Mouse (Mus musculus) MEL (cell line): ENCODE results near the gene Neurod4. TPM values are rescaled to one million over a fixed set of nuclear protein-coding genes. Genes with fewer than 3 reads are reported as not detected.
A peak's percentile ranks its signal among the peaks of the same experiment; 100 is the strongest.
"Not testable (repeated sequence)": the region's sequence is repeated elsewhere in the genome, so short reads cannot be mapped to it uniquely, and the experiment has no call there.

Experiments
- DNase-seq: peaks from one replicate; pipeline ENCODE4 v3.0.0; 2011; ENCODE audit warnings: low read depth, low spot score
- H3K27ac ChIP-seq: 2 replicates; pipeline ENCODE4 v1.5.1; 2012; ENCODE audit warnings: low read depth, mild to moderate bottlenecking, control low read depth, low read length, moderate library complexity; ENCODE audit not compliant: control insufficient read depth
- H3K27me3 ChIP-seq, 2 experiments: fragments of 150-350 bp in 1 of 2; sonication (generic) in 1 of 2; 2 replicates each; pipeline ENCODE4 v1.6.1; 2012; ENCODE audit warnings: low read length in 2 of 2, mild to moderate bottlenecking in 2 of 2, improper control_type of control experiment in 1 of 2, moderate library complexity in 1 of 2; ENCODE audit not compliant: insufficient read depth in 2 of 2, control insufficient read depth in 1 of 2
- H3K36me3 ChIP-seq, 2 experiments: 2 replicates each; pipeline ENCODE4 v1.6.1; 2012 to 2014; ENCODE audit warnings: low read length in 2 of 2, improper control_type of control experiment in 1 of 2, inconsistent platforms in 1 of 2, mild to moderate bottlenecking in 1 of 2; ENCODE audit not compliant: insufficient read depth in 2 of 2, control insufficient read depth in 1 of 2
- H3K4me1 ChIP-seq, 2 experiments: fragments of 150-350 bp in 1 of 2; sonication (generic) in 1 of 2; 2 replicates each; pipeline ENCODE4 v1.6.1; 2012; ENCODE audit warnings: low read length in 2 of 2, improper control_type of control experiment in 1 of 2, mild to moderate bottlenecking in 1 of 2; ENCODE audit not compliant: insufficient read depth in 2 of 2, control insufficient read depth in 1 of 2
- H3K4me3 ChIP-seq, 2 experiments: fragments of 150-350 bp in 1 of 2; sonication (generic) in 1 of 2; 2 replicates each; pipeline ENCODE4 v1.5.1; 2012; ENCODE audit warnings: low read depth in 2 of 2, low read length in 2 of 2, mild to moderate bottlenecking in 2 of 2, moderate library complexity in 2 of 2, control low read depth in 1 of 2, improper control_type of control experiment in 1 of 2; ENCODE audit not compliant: control insufficient read depth in 1 of 2, insufficient read depth in 1 of 2
- H3K79me2 ChIP-seq: 2 replicates; pipeline ENCODE4 v1.6.1; 2012; ENCODE audit warnings: mild to moderate bottlenecking, low read length, moderate library complexity; ENCODE audit not compliant: control insufficient read depth, poor library complexity, insufficient read depth
- H3K9ac ChIP-seq: 2 replicates; pipeline ENCODE4 v1.6.1; 2012; ENCODE audit warnings: low read depth, mild to moderate bottlenecking, control low read depth, low read length, moderate library complexity; ENCODE audit not compliant: control insufficient read depth, poor library complexity, severe bottlenecking
- H3K9me3 ChIP-seq: fragments of 150-350 bp; sonication (generic); replicated peaks from 2 replicates; pipeline ENCODE4 v1.6.1; 2012; ENCODE audit warnings: mild to moderate bottlenecking, low read length, improper control_type of control experiment, moderate library complexity; ENCODE audit not compliant: insufficient read depth
- CTCF ChIP-seq, 3 experiments: IDR thresholded peaks in 2 of 3; conservative IDR thresholded peaks in 1 of 3; 2 replicates each; pipeline ENCODE4 v1.5.1; 2011 to 2012; ENCODE audit warnings: low read length in 3 of 3, low read depth in 2 of 3, mild to moderate bottlenecking in 2 of 3, improper control_type of control experiment in 1 of 3, inconsistent platforms in 1 of 3, mixed read lengths in 1 of 3, moderate library complexity in 1 of 3; ENCODE audit not compliant: control insufficient read depth in 1 of 3, insufficient read depth in 1 of 3, poor library complexity in 1 of 3, severe bottlenecking in 1 of 3
- GATA1 ChIP-seq: IDR thresholded peaks from 2 replicates; pipeline ENCODE4 v1.6.1; 2011; ENCODE audit warnings: low read depth, low read length, improper control_type of control experiment
- MYB ChIP-seq: IDR thresholded peaks from 2 replicates; pipeline ENCODE4 v1.6.1; 2011; ENCODE audit warnings: mild to moderate bottlenecking, low read depth, low read length, improper control_type of control experiment
- NELFE ChIP-seq: IDR thresholded peaks from 2 replicates; pipeline ENCODE4 v1.6.1; 2011; ENCODE audit warnings: low read depth, low read length, improper control_type of control experiment
- RAD21 ChIP-seq: IDR thresholded peaks from 2 replicates; pipeline ENCODE4 v1.6.1; 2011; ENCODE audit warnings: mild to moderate bottlenecking, low read depth, low read length, improper control_type of control experiment
- SMC3 ChIP-seq: IDR thresholded peaks from 2 replicates; pipeline ENCODE4 v1.6.1; 2011; ENCODE audit warnings: low read depth, low read length, improper control_type of control experiment
- ZC3H11A ChIP-seq: IDR thresholded peaks from 2 replicates; pipeline ENCODE4 v1.6.1; 2012; ENCODE audit warnings: low read depth, mild to moderate bottlenecking, inconsistent platforms, low read length, improper control_type of control experiment
- ZNF384 ChIP-seq: IDR thresholded peaks from 2 replicates; pipeline ENCODE4 v1.6.1; 2012; ENCODE audit warnings: low read depth, mild to moderate bottlenecking, inconsistent platforms, low read length, improper control_type of control experiment
- polyA plus RNA-seq, 2 experiments: library from polyadenylated mRNA; stranded (reverse) in 1 of 2; unstranded in 1 of 2; fragments of >175 nt in 1 of 2; fragments of >200 nt in 1 of 2; gene quantifications; 2 replicates each; pipeline versions ENCODE4 v1.2.1 to v1.2.4; 2012; ENCODE audit warnings: low replicate concordance in 2 of 2, low read depth in 1 of 2; ENCODE audit not compliant: insufficient read length in 2 of 2, insufficient read depth in 1 of 2, missing spikeins in 1 of 2
- total RNA-seq: library from RNA; depleted of rRNA; stranded (reverse); fragments of 300-350 nt; gene quantifications from 2 replicates; pipeline ENCODE4 v1.2.3, GENCODE M21; 2012

Neurod4 gene
- total and polyA plus RNA-seq, 3 experiments: not detected

GRCm38 (mm10) chr10:130311534-130312227 lies 31.6 kb upstream of the Neurod4 start:
- Histone ChIP-seq H3K27me3 (no peaks in the 10 kb centered on the region), H3K79me2 (no peaks in the 10 kb centered on the region), H3K36me3 (peaks cover 0 to 11% of the 10 kb centered on the region in 2 experiments; a peak in 2 of 4 replicates)
- TF ChIP-seq NELFE: no peak
- peak; percentile 62; the same call in 1 of the 2 replicates for TF ChIP-seq GATA1
- TF ChIP-seq MYB: no peak
- TF ChIP-seq, all 39 proteins: peak for 1
- no peak for DNase-seq
- Histone ChIP-seq H3K27ac (no peak overlapping the region), H3K9me3 (no peaks in the 10 kb centered on the region), H3K4me1 (peaks cover 0 to 7% of the 10 kb centered on the region in 2 experiments; a peak in 2 of 4 replicates), H3K4me3 (peak overlapping the region; percentile 61 to 63), H3K9ac (peak overlapping the region; percentile 59)

DNA sequence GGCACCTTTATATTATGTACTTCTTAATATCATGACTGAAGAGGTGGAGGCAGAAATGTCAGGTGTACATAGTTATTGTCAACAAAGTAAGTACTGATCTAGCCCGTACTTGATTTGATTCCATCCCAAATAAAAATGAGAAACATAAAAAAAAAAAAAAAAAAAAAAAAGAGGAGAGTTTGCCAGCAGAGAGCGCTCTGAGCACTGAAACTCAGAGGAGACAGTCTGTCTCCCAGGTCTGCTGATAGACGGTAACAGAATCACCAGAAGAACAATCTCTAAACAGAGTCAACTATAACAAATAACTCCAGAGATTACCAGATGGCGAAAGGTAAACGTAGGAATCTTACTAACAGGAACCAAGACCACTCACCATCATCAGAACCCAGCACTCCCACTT lies 24.1 kb upstream of the Neurod4 start:
- H3K79me2 ChIP-seq, H3K27me3 ChIP-seq, H3K27ac ChIP-seq, H3K4me3 ChIP-seq, H3K9me3 ChIP-seq, H3K36me3 ChIP-seq, DNase-seq, H3K4me1 ChIP-seq, H3K9ac ChIP-seq: not testable (repeated sequence)
- TF ChIP-seq SMC3 (peak; percentile 44), RAD21 (peak; percentile 31), ZNF384 (peak; percentile 85), CTCF (IDR thresholded peaks at IDR 0.05 in 2 of 3, conservative IDR thresholded peaks at IDR 0.05 in 1 of 3; ENCODE audit: control insufficient read depth in 1 of 3, insufficient read depth in 1 of 3, low read depth in 2 of 3, low read length in 3 of 3, poor library complexity in 1 of 3, severe bottlenecking in 1 of 3) (peak in 2 of 3 experiments; percentile 27 to 28; a peak in 4 of 6 replicates)

DNA sequence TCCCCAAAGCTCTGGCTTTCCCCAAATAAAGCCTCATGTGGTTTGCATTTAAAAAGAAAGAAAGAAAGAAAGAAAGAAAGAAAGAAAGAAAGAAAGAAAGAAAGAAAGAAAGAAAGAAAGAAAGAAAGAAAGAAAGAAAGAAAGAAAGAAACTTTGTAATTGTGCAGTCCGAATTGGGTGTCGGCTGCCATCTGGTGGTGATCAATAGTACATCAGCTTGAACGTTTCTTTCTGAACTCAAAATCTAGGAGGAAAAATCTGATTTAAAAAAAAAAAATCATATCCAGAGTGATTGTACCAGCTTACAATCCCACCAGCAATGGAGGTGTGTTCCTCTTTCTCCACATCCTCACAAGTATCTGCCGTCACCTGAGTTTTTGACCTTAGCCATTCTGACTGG lies 18.7 kb upstream of the Neurod4 start:
- H3K4me1 ChIP-seq, H3K79me2 ChIP-seq, H3K27ac ChIP-seq, H3K9ac ChIP-seq, H3K4me3 ChIP-seq, H3K9me3 ChIP-seq, H3K27me3 ChIP-seq, H3K36me3 ChIP-seq: not testable (repeated sequence)
- peak; percentile 47 for DNase-seq
- TF ChIP-seq ZC3H11A: peak; percentile 48
- peak; percentile 85 for TF ChIP-seq SMC3
- TF ChIP-seq RAD21: peak; percentile 65
- peak; percentile 25 to 61 (median 53); a peak in 5 of 6 replicates for TF ChIP-seq CTCF (IDR thresholded peaks at IDR 0.05 in 2 of 3, conservative IDR thresholded peaks at IDR 0.05 in 1 of 3; ENCODE audit: control insufficient read depth in 1 of 3, insufficient read depth in 1 of 3, low read depth in 2 of 3, low read length in 3 of 3, poor library complexity in 1 of 3, severe bottlenecking in 1 of 3)
